Mouse (Mus musculus) forebrain, embryonic 15.5 days (tissue): ENCODE results near the gene Cemip2. TPM values are rescaled to one million over a fixed set of nuclear protein-coding genes. Genes with fewer than 3 reads are reported as not detected.
A peak's percentile ranks its signal among the peaks of the same experiment; 100 is the strongest.
"Not testable (repeated sequence)": the region's sequence is repeated elsewhere in the genome, so short reads cannot be mapped to it uniquely, and the experiment has no call there.

Experiments used
- ATAC-seq: fragments of 200-750 bp; cut with Nextera tagmentation; replicated peaks from 2 replicates; pipeline ENCODE4 v1.8.0; 2017; ENCODE audit warnings: mild to moderate bottlenecking, moderate TSS enrichment, moderate library complexity
- H3K27ac ChIP-seq: fragments of 300-500 bp; sonication (generic); replicated peaks from 2 replicates; pipeline ENCODE4 v1.5.1; 2015; ENCODE audit warnings: mild to moderate bottlenecking, inconsistent platforms
- H3K27me3 ChIP-seq: fragments of 300-500 bp; sonication (generic); 2 replicates; pipeline ENCODE4 v1.6.1; 2015; ENCODE audit warnings: inconsistent platforms
- H3K36me3 ChIP-seq: fragments of 300-500 bp; sonication (generic); 2 replicates; pipeline ENCODE4 v1.6.1; 2015; ENCODE audit warnings: mild to moderate bottlenecking, inconsistent platforms
- H3K4me1 ChIP-seq: fragments of 300-500 bp; sonication (generic); 2 replicates; pipeline ENCODE4 v1.6.1; 2015; ENCODE audit warnings: inconsistent platforms
- H3K4me2 ChIP-seq: fragments of 300-500 bp; sonication (generic); replicated peaks from 2 replicates; pipeline ENCODE4 v1.6.1; 2015; ENCODE audit warnings: mild to moderate bottlenecking, inconsistent platforms
- H3K4me3 ChIP-seq: fragments of 300-500 bp; sonication (generic); 2 replicates; pipeline ENCODE4 v1.5.1; 2015; ENCODE audit warnings: mild to moderate bottlenecking, inconsistent platforms
- H3K9ac ChIP-seq: fragments of 300-500 bp; sonication (generic); replicated peaks from 2 replicates; pipeline ENCODE4 v1.6.1; 2015; ENCODE audit warnings: mild to moderate bottlenecking, inconsistent platforms
- H3K9me3 ChIP-seq: fragments of 300-500 bp; sonication (generic); 2 replicates; pipeline ENCODE4 v1.6.1; 2016; ENCODE audit warnings: inconsistent platforms
- WGBS: fragments of 180-500 bp; shearing (Covaris S2); methylation state at CpG from one replicate; pipeline ENCODE4 v1.1.7; 2015; ENCODE audit warnings: mixed read lengths; 5-methylcytosine and 5-hydroxymethylcytosine counted together
- polyA plus RNA-seq: library from polyadenylated mRNA; unstranded; fragments of >200 nt; fragmentation: Nextera tagmentation; extraction: Ambion mirVana; gene quantifications from 2 replicates; pipeline ENCODE4 v1.2.1, GENCODE M21; 2015

Gene Cemip2
- polyA plus RNA-seq, 1 experiment from 2014 or later, result 39.3 TPM

- Histone ChIP-seq H3K4me1 (no peaks in the 10 kb centered on the region), H3K4me3 (no peak overlapping the region), H3K9ac (no peak overlapping the region), H3K4me2 (no peak overlapping the region), H3K27me3 (no peaks in the 10 kb centered on the region), H3K36me3 (peaks cover 33% of the 10 kb centered on the region), H3K27ac (no peak overlapping the region), H3K9me3 (no peaks in the 10 kb centered on the region)
- WGBS, result 93% methylated on average over 6 of the region's 6 CpGs
- no peak for ATAC-seq
Measured at GRCm38 (mm10) chr19:21860894-21861293, 82.8 kb downstream of the Cemip2 start.

- no peak for ATAC-seq
- Histone ChIP-seq H3K4me3 (no peak overlapping the region), H3K9me3 (no peaks in the 10 kb centered on the region), H3K9ac (no peak overlapping the region), H3K4me2 (no peak overlapping the region), H3K36me3 (peaks cover 17% of the 10 kb centered on the region), H3K27me3 (no peaks in the 10 kb centered on the region), H3K27ac (no peak overlapping the region), H3K4me1 (no peaks in the 10 kb centered on the region)
- WGBS, result 90% methylated on average over 5 of the region's 5 CpGs
Measured at GRCm38 (mm10) chr19:21862289-21862990, 84.3 kb downstream of the Cemip2 start.

GRCm38 (mm10) chr19:21862991-21863931 lies 85.1 kb downstream of the Cemip2 start:
- WGBS, result 90% methylated on average over 9 of the region's 9 CpGs
- H3K9me3 ChIP-seq, result no peaks in the 10 kb centered on the region
- H3K36me3 ChIP-seq, result peaks cover 12% of the 10 kb centered on the region

GRCm38 (mm10) chr19:21865242-21866055 lies 87.3 kb downstream of the Cemip2 start:
- Histone ChIP-seq H3K36me3 (no peaks in the 10 kb centered on the region; the same call in 1 of the 2 replicates), H3K9ac (no peak overlapping the region), H3K27me3 (no peaks in the 10 kb centered on the region), H3K4me1 (no peaks in the 10 kb centered on the region), H3K4me2 (no peak overlapping the region), H3K9me3 (no peaks in the 10 kb centered on the region), H3K4me3 (no peak overlapping the region), H3K27ac (no peak overlapping the region)
- 87% methylated on average over 7 of the region's 7 CpGs for WGBS
- ATAC-seq, result no peak

More at GRCm38 (mm10) chr19:21862991-21863931, 85.1 kb downstream of the Cemip2 start:
- H3K4me2 ChIP-seq, result no peak overlapping the region
- no peaks in the 10 kb centered on the region for H3K27me3 ChIP-seq
- ATAC-seq, result no peak
- H3K4me3 ChIP-seq, result no peak overlapping the region
- no peak overlapping the region for H3K9ac ChIP-seq
- H3K27ac ChIP-seq, result no peak overlapping the region
- no peaks in the 10 kb centered on the region for H3K4me1 ChIP-seq

GRCm38 (mm10) chr19:21866094-21866493 lies 88.0 kb downstream of the Cemip2 start:
- no peak overlapping the region for H3K4me2 ChIP-seq
- H3K9me3 ChIP-seq, result no peaks in the 10 kb centered on the region
- H3K36me3 ChIP-seq, result no peaks in the 10 kb centered on the region
- H3K9ac ChIP-seq, result no peak overlapping the region
- ATAC-seq, result no peak
- H3K4me3 ChIP-seq, result no peak overlapping the region
- no peak overlapping the region for H3K27ac ChIP-seq
- no peaks in the 10 kb centered on the region for H3K27me3 ChIP-seq
- no peaks in the 10 kb centered on the region for H3K4me1 ChIP-seq

- not testable (repeated sequence) for H3K4me3 ChIP-seq, H3K36me3 ChIP-seq, H3K4me1 ChIP-seq, ATAC-seq, H3K9me3 ChIP-seq, H3K9ac ChIP-seq, H3K27me3 ChIP-seq, H3K4me2 ChIP-seq, H3K27ac ChIP-seq
- 92% methylated on average over 4 of the region's 4 CpGs for WGBS
Measured at GRCm38 (mm10) chr19:21866756-21867155, 88.6 kb downstream of the Cemip2 start.

- no peak overlapping the region for H3K27ac ChIP-seq
- H3K4me1 ChIP-seq, result no peaks in the 10 kb centered on the region
- H3K4me2 ChIP-seq, result no peak overlapping the region
- no peaks in the 10 kb centered on the region for H3K36me3 ChIP-seq
- H3K9ac ChIP-seq, result no peak overlapping the region
- no peak overlapping the region for H3K4me3 ChIP-seq
- no peaks in the 10 kb centered on the region for H3K9me3 ChIP-seq
- ATAC-seq, result no peak
- H3K27me3 ChIP-seq, result no peaks in the 10 kb centered on the region
- WGBS, result 85% methylated on average over 2 of the region's 2 CpGs
Measured at GRCm38 (mm10) chr19:21868471-21868870, 90.3 kb downstream of the Cemip2 start.

- 11% methylated on average over 8 of the region's 8 CpGs for WGBS
- no peak for ATAC-seq
- H3K4me2 ChIP-seq, result no peak overlapping the region
- H3K4me3 ChIP-seq, result no peak overlapping the region
- no peaks in the 10 kb centered on the region for H3K36me3 ChIP-seq
- H3K9me3 ChIP-seq, result no peaks in the 10 kb centered on the region
- no peaks in the 10 kb centered on the region for H3K27me3 ChIP-seq
- H3K4me1 ChIP-seq, result peaks cover 14% of the 10 kb centered on the region
- 0 out of 2 replicates have a peak overlapping the region, but pooled peaks have one; percentile 9 for H3K27ac ChIP-seq
- no peak overlapping the region for H3K9ac ChIP-seq
Measured at GRCm38 (mm10) chr19:21882110-21882940, 104.2 kb downstream of the Cemip2 start.

- Histone ChIP-seq H3K4me3 (no peak overlapping the region), H3K27me3 (no peaks in the 10 kb centered on the region), H3K27ac (no peak overlapping the region), H3K36me3 (no peaks in the 10 kb centered on the region), H3K4me1 (peaks cover 14% of the 10 kb centered on the region), H3K9me3 (no peaks in the 10 kb centered on the region), H3K4me2 (no peak overlapping the region), H3K9ac (no peak overlapping the region)
- ATAC-seq, result no peak
- WGBS, result 83% methylated on average over 3 of the region's 3 CpGs
Measured at GRCm38 (mm10) chr19:21883053-21883452, 104.9 kb downstream of the Cemip2 start.

- Histone ChIP-seq H3K27ac (no peak overlapping the region), H3K4me1 (peaks cover 14% of the 10 kb centered on the region), H3K9ac (no peak overlapping the region), H3K36me3 (no peaks in the 10 kb centered on the region), H3K27me3 (no peaks in the 10 kb centered on the region), H3K9me3 (no peaks in the 10 kb centered on the region), H3K4me3 (no peak overlapping the region), H3K4me2 (no peak overlapping the region)
- WGBS, result 56% methylated on average over 2 of the region's 2 CpGs
- peak; percentile 84 for ATAC-seq
Measured at GRCm38 (mm10) chr19:21883922-21884321, 105.8 kb downstream of the Cemip2 start.

- Histone ChIP-seq H3K9ac (no peak overlapping the region), H3K4me2 (no peak overlapping the region), H3K27me3 (no peaks in the 10 kb centered on the region), H3K4me3 (no peak overlapping the region), H3K27ac (no peak overlapping the region), H3K4me1 (peaks cover 14% of the 10 kb centered on the region), H3K36me3 (no peaks in the 10 kb centered on the region), H3K9me3 (no peaks in the 10 kb centered on the region)
- WGBS, result 26% methylated on average over 4 of the region's 4 CpGs
- ATAC-seq, result peak; percentile 89
Measured at GRCm38 (mm10) chr19:21884385-21884784, 106.2 kb downstream of the Cemip2 start.
